Mouse (Mus musculus): Measurements from ENCODE around the gene Hmga2.

Gene Hmga2

GRCm38 (mm10) chr10:120473218-120473617 lies 3.1 kb downstream of the Hmga2 start:
- in situ Hi-C loops (cut with MboI), result no loop called here

DNA sequence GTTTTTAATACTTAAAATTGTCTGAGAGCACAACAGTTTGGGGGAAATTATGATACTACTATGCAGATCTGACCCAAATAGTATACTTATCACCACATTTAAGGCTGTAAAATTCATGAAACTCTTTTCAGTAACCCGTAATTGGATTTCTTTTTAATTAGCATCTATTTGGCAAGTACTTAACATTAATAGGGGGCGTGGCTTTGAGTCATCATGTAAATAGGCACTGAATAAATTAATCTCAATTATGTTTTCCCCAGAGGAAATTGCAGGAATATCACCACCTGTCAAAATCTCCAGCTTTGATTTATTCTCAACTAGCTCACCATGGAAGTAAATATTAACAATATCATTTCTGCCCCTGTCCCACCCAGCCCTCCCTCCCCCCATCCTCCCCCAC lies 3.7 kb downstream of the Hmga2 start:
- in situ Hi-C loops (cut with MboI), result no loop called here

DNA sequence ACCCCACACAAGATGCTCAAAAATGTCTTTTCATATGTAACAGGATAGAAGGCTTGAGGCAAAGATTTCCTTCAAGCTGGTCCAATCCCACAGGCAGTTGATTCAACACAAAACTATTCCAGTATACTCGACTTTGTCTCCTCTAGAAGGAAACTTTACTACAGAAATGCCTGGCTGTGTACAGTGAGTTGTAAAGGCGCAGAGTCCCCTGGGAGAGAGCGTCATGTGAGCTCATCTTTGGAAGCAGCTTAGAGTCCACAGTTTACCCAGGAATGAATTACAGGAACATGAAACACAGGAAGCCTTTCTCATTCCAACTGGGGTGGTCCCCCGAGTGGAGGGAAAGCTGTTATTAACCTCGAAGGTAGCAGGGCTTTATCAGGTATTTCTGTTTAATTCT lies 11.1 kb downstream of the Hmga2 start:
- in situ Hi-C loops (cut with MboI), result no loop called here

DNA sequence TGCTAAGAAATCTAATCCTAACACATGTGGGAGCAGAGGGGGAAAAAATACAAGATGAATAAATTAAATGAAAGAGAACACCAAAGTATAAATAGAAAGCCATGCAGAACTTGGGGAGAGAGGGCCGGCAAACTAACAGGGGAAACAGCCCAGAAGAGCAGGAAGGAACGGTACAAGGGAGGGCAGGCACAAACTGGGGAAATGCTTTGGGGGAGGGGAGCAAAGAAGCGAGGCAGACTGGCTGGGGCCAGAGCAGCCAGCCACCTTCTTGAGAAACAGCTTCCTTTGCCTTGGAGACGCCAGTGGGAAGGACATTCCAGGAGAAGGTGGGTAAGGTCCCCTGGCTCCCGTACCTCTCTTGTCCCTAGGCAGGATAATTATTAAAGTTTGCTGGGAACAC lies 14.5 kb downstream of the Hmga2 start:
- in situ Hi-C loops (cut with MboI), result no loop called here

DNA sequence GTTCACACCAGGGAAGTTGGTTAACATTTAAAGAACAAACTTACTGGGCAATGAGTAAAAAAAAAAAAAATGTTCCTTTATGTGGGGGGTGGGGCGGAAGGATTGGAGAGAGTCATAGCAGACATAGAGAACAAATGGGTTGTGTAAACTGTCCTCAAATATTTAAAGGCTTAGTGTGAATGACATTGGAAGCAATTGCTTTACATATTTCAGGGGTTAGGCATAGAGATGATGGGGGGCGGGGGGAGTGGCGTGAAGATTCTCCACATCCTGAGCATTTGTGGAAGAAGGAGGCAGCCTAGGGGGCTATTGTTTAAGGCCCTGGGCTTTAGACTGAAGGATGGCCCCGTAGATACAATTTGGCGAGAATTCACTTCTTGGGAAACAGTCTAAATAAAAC lies 15.0 kb downstream of the Hmga2 start:
- in situ Hi-C loops (cut with MboI), result no loop called here

GRCm38 (mm10) chr10:120458866-120459265 lies 17.4 kb downstream of the Hmga2 start:
- in situ Hi-C loops (cut with MboI), result no loop called here

- in situ Hi-C loops (cut with MboI), result no loop called here
Measured at GRCm38 (mm10) chr10:120449661-120450284, 26.5 kb downstream of the Hmga2 start.

- in situ Hi-C loops (cut with MboI), result no loop called here
Measured at GRCm38 (mm10) chr10:120446799-120447198, 29.5 kb downstream of the Hmga2 start.

- in situ Hi-C loops (cut with MboI), result no loop called here
Measured at GRCm38 (mm10) chr10:120446206-120446605, 30.1 kb downstream of the Hmga2 start.

DNA sequence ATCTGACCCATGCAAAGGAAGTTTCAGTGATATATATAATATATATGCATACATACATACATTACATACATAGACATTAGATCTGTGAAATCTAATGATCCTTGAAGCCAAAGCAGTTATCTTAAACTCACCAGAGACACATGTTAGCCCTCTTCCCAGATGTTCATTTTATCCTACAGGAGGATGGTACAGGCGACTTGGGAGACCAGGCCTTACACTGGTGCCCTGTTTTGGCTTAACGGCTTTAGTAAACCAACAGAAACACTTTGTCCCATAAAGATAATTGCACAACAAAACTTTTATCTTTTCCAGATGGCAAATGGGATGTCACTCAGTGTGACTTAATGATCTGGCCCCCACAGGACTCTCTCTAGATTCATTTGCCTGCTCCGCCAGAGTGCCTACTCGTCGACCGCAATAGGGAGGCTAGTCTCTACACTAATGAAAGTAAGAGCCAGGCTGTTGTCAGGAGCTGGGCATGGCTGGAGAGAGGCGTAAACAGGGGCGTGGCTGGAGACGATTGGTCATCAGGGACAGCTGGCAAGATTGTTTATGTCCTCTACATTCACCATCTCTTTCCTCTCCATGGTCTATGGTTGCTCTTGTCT lies 31.7 kb downstream of the Hmga2 start:
- in situ Hi-C loops (cut with MboI), result no loop called here

DNA sequence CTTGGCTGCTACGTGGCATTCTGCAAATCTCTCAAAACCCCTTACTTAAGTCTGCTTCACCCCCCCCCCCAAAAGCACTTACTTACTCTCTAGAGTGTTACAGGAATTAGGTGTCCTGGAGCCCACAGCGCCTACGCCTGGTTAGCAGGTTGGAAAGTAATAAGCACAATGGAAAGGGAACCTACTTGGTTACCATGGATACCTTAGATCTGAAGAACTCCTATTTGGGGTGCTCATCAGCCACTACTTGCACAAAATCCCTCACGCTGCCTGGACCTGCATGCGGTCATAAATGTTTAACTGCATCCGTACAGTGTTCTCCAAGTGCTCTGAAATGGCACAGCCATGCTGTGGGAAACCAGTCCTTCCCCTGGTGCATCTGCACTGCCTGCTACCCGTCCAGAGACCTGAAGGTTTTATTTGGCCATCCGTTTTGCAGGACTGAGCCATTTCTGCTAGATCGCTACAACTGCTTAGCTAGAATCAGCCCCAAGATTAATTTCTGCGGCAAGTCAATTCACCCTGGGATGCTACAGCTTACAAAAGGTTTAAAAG lies 32.4 kb downstream of the Hmga2 start:
- in situ Hi-C loops (cut with MboI), result no loop called here

DNA sequence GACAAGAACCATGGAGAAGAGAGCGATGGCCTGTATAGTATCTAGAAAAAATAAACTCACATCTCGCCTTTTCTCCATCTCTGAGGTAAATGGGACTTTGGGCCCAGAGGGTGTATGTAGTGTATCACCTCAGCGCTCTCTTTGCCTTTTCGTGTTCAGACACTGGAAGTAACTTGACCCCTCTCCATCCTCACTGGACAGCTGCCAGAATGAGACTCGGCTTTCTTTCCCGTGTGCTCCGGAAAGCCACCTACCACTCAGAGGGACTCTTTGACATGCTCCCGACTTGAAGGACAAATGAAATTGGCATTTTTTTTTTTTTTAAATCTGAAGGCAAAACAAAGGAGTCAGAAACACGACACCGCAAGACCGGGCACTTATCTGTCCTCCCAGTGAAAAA lies 35.0 kb downstream of the Hmga2 start:
- in situ Hi-C loops (cut with MboI), result no loop called here

DNA sequence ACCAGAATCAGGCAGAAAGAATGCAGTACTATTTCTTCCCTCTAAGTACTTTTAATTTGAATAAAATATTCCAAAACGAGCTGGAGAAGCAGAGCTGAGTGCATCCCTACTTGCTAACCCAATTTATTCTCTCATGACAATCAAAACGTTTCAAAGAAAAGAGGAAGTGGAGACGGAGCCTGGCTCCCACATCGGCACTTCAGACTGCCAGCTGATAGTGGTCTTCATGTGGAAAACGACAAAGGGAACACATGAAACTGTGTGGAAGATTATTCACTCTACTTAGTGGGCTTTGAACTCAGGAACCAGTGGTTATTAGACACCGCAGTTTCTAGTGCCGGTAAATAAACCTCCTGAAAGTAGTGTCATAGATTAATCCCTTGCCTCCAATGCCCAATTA lies 41.8 kb downstream of the Hmga2 start:
- in situ Hi-C loops (cut with MboI), result no loop called here

DNA sequence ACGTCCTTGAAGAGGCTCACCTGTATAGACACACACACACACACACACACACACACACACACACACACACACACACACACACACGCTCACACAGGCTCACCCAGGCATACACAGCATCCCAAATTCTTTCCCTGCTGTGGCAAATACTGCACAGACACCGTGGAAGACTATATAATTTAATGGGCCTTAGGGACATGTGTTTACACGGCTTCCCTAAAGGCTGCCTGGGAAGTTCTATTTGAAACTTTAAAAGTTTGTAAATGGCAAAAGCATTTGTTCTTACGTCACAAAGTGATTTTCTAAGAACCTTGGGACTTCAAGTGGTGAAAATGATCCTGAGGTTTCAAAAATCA lies 42.8 kb downstream of the Hmga2 start:
- in situ Hi-C loops (cut with MboI), result no loop called here

DNA sequence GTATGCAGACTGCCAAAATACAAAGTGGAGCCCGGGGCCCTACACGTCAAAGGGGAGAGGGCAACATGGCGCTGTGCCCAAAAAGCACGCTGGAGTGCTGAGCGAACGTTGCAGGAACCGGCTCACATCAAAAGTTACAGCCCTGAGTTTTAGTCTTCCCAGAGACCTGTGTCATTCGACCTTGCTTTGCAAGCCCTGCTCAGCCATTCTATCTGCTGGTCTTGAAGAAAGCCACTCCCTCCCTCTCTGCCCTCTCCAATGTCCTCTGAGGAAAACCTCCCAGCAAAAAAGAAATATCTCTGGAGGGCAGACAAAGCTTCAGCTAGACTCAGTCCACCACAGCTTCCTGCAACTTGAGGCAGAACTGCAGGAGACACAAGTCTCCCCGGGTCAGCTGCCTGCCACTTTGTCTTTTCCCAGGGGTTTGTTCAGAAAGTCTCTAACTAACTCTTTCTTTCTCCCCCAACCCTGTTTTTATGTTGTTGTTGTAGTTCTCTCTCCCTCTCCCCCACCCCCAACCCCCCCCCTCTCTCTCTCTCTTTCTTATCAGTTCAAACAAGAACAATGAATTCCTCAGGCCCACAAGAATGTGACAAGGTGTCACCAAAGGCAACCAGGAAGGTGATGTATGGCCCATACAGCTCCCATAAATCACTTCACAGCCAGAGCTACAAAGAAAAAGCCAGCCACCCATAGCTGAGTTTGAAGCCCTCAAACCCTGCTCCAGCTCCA lies 43.4 kb downstream of the Hmga2 start:
- in situ Hi-C loops (cut with MboI), result no loop called here

DNA sequence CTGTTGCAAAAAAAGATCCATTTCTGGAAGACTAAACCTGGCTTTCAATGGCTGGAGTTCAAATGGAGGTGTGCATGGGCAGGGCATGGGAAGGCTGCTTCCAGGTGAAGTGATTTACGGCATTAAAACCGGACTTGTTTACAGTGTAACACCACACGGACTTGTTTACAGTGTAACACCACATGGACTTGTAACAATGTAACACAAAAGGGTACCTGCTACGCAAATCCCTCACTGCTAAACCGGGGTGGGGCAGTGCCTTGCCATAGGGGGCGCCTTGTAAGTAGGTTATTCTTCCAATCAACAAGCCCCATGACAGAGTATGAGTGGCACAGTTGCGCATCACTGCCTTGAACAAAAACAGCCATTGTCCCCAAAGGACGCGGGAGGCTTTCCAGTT lies 44.2 kb downstream of the Hmga2 start:
- in situ Hi-C loops (cut with MboI), result no loop called here

DNA sequence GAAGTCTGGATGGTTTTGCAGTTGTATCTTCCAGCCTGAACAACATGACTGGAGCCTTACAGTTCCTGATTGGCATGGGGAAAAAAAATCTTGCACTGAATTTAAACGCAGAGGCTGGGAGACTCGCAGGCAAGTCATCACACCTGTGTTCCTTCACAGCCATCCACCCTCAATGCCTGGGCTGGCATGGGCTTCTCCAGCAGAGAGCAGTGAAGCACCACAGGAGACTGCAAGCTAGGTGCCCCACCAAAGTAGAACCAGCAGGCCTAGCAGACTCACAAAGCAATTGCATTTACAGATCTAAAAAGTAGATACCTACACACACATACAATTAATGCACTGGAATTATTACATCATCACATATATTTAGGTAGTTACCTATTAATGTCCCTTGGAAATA lies 44.8 kb downstream of the Hmga2 start:
- in situ Hi-C loops (cut with MboI), result no loop called here

DNA sequence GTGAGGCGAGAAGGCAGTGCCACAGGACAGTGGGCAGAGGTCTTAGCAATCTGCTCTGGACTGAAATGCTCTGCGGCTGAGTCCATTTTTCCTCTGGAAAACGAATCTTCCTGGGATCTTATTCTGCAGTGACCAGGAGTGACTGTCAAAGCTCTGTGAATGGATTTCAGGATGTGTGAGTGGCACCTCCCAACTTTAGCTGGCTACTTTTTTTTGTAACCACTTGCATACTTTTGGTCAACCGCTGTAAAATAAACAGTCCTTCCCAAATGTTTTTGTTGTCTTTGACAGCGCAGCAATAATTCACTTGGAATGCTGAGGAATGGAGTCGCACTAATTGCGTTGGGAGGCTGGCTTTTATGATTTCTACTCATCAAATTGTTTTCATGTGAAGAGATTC lies 45.8 kb downstream of the Hmga2 start:
- in situ Hi-C loops (cut with MboI), result no loop called here

- in situ Hi-C loops (cut with MboI), result no loop called here
Measured at GRCm38 (mm10) chr10:120429758-120430259, 46.5 kb downstream of the Hmga2 start.

DNA sequence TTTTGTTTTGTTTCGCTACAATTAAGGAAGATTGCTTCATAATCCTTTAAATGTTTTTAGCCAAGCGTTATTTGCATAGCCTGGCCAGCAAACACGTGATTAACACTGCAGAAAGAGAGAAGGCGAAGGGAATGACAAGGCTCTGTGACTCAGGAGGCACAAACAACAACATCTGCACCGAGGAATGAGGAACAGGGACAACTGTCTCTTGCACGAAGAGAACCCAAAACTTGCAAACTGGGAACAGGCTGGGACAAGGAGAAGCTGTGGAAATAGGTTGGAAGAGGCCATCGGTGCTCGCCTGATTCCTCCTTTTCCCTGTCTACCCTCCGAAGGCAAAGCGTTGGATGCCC lies 47.1 kb downstream of the Hmga2 start:
- in situ Hi-C loops (cut with MboI), result no loop called here

GRCm38 (mm10) chr10:120428430-120429198 lies 47.7 kb downstream of the Hmga2 start:
- in situ Hi-C loops (cut with MboI), result no loop called here

DNA sequence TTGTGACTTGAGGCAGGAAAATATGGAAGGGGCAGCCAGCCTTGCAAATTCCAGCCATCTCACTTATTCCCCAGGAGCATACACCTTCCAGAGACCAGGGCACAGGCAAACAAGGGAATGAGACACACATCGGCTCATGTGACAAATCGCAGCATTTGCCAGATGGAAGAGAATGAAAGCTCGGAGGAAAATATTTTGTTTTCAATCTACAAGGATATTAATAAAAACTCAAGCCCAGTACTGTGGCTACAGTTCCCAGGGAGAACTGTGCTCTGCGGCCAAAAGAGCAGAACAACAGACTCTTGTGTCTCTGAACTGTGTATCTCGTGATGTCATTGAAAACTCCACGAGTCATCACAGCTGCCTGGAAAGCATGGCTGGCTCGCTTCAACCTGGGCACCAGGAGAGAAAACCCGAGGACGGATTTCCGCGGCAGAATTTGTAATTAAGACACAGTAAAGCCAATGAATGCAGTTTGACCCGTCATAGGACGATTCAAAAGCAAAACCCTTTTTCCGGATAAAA lies 50.1 kb downstream of the Hmga2 start:
- in situ Hi-C loops (cut with MboI), result no loop called here
